Mouse (Mus musculus) inflammation-experienced regulatory T-cells, adult 6 months (primary cell): Measurements from ENCODE around the gene Rnf11. TPM values are rescaled to one million over a fixed set of nuclear protein-coding genes. Genes with fewer than 3 reads are reported as not detected.
"Not testable (repeated sequence)": the region's sequence is repeated elsewhere in the genome, so short reads cannot be mapped to it uniquely, and the experiment has no call there.

Experiments used
- ATAC-seq: one replicate; pipeline ENCODE4 v1.8.0; 2017
- polyA plus RNA-seq, 3 experiments: library from polyadenylated mRNA; unstranded; fragments of 100-300 nt; shearing (Covaris generic); gene quantifications; one replicate each; pipeline ENCODE4 v1.2.1; 2017

Rnf11 gene
- polyA plus RNA-seq, 3 experiments from 2014 or later, result 6.3 to 8.1 (median 6.9) TPM

GRCm38 (mm10) chr4:109410681-109411376 is 73.7 kb downstream of the Rnf11 start:
- ATAC-seq, result no peak

- no peak for ATAC-seq
These were observed 76.6 kb downstream of the Rnf11 start for GRCm38 (mm10) chr4:109407701-109408485.

- ATAC-seq, result no peak
These were observed 77.4 kb downstream of the Rnf11 start for GRCm38 (mm10) chr4:109407176-109407520.

- no peak for ATAC-seq
These were observed 77.9 kb downstream of the Rnf11 start, which contains the start of gene Ttc39a for GRCm38 (mm10) chr4:109406486-109407175. Gene Ttc39a (plus strand): TSS chr4:109406623.

GRCm38 (mm10) chr4:109406054-109406485 is 78.5 kb downstream of the Rnf11 start:
- ATAC-seq, result no peak

- ATAC-seq, result no peak
These were observed 79.1 kb downstream of the Rnf11 start for GRCm38 (mm10) chr4:109405415-109405814.

- not testable (repeated sequence) for ATAC-seq
These were observed 79.6 kb downstream of the Rnf11 start for GRCm38 (mm10) chr4:109404908-109405307.

- no peak for ATAC-seq
These were observed 83.3 kb downstream of the Rnf11 start for GRCm38 (mm10) chr4:109401176-109401689.

Other genes with a start within 250 kb of the Rnf11 start
- 10 to 100 TPM; 68.9 to 72.9 (median 72.8) TPM for gene Eps15, start 204.5 kb downstream of the Rnf11 start, polyA plus RNA-seq
- gene Ttc39a, start 78.1 kb downstream of the Rnf11 start, polyA plus RNA-seq, result under 1 TPM in 2 of 3 experiments, not detected in 1; 0.17 to 0.41 TPM
- not detected for gene 4930522H14Rik, start 46.6 kb upstream of the Rnf11 start, polyA plus RNA-seq
- 10 to 100 TPM; 20.4 to 34.9 (median 20.9) TPM for gene Cdkn2c, start 182.5 kb upstream of the Rnf11 start, polyA plus RNA-seq
- 1 to 10 TPM; 3.1 to 5.0 (median 4.8) TPM for gene Faf1, start 191.9 kb upstream of the Rnf11 start, polyA plus RNA-seq